Mouse (Mus musculus): ENCODE measurements around the gene Atp9a. TPM values are rescaled to one million over a fixed set of nuclear protein-coding genes. Genes with fewer than 3 reads are reported as not detected.

The Atp9a gene
- polyA plus RNA-seq, 1 experiment from 2014 or later, result 11.4 TPM

DNA sequence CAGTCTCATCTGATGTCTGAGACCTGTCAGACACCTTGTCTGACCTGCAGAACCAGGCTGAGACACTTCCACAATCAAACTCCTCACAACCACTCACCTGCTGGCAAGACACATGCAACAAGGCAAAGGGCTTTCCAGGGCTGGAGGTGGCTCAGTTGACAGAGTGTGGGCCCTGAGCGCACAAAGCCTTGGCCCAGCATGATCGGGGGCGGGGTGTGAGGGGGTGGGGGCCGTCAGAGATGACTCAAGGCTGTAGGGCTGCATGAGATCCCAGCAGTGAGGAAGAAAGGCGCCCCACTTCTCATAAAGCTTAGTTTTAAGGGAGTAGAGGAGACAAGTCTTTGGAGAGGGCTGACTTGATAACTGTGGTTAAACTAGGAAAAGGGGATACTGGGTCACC, 78.5 kb downstream of the Atp9a start:
- no peaks in the 10 kb centered on the region for H3K9me3 ChIP-seq (replicated peaks; ENCODE audit: control insufficient read depth, low read length)
- no peaks in the 10 kb centered on the region for H3K4me1 ChIP-seq (ENCODE audit: control insufficient read depth, insufficient read depth, low read length)
- no peaks in the 10 kb centered on the region for H3K27me3 ChIP-seq (ENCODE audit: control insufficient read depth, insufficient read depth, low read length)
- no peak overlapping the region for H3K4me3 ChIP-seq (ENCODE audit: low read length)
- 75% methylated on average over 5 of the region's 5 CpGs for WGBS
- no peak overlapping the region for H3K27ac ChIP-seq (ENCODE audit: low read length)
- H3K9ac ChIP-seq (ENCODE audit: low read length), result no peak overlapping the region
- no peak overlapping the region for H3K4me2 ChIP-seq (ENCODE audit: low read depth, low read length)
- ATAC-seq (replicated peaks; ENCODE audit: extremely low read depth, insufficient read depth, low FRiP score), result no peak
- no peaks in the 10 kb centered on the region for H3K36me3 ChIP-seq (ENCODE audit: control insufficient read depth, insufficient read depth)

DNA sequence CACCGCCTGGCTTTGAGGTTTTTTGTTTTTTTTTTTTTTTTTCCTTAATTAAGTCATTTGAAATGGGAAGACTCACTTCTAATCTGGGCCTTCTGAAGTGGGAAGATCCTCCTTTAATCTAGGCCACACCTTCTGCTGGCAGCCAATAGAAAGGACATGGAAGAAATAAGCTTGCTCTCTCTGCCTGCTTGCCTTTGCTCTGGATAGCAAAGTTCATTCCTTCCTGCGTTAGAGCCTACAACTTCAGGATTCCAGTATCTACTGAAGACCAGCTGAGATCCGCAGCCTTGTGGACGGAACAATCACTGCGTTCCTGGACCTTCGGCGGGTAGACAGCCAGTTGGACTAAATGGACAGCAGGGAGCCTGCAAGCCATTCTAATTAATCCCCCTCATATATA, 79.0 kb downstream of the Atp9a start:
- Histone ChIP-seq H3K4me3 (ENCODE audit: low read length) (no peak overlapping the region), H3K4me1 (ENCODE audit: control insufficient read depth, insufficient read depth, low read length) (no peaks in the 10 kb centered on the region), H3K27ac (ENCODE audit: low read length) (no peak overlapping the region), H3K36me3 (ENCODE audit: control insufficient read depth, insufficient read depth) (no peaks in the 10 kb centered on the region), H3K9ac (ENCODE audit: low read length) (no peak overlapping the region), H3K27me3 (ENCODE audit: control insufficient read depth, insufficient read depth, low read length) (no peaks in the 10 kb centered on the region), H3K4me2 (ENCODE audit: low read depth, low read length) (no peak overlapping the region), H3K9me3 (replicated peaks; ENCODE audit: control insufficient read depth, low read length) (no peaks in the 10 kb centered on the region)
- 84% methylated on average over 7 of the region's 7 CpGs for WGBS
- no peak for ATAC-seq (replicated peaks; ENCODE audit: extremely low read depth, insufficient read depth, low FRiP score)

GRCm38 (mm10) chr2:168661802-168662201, 80.4 kb downstream of the Atp9a start:
- H3K36me3 ChIP-seq (ENCODE audit: control insufficient read depth, insufficient read depth), result no peaks in the 10 kb centered on the region
- H3K27me3 ChIP-seq (ENCODE audit: control insufficient read depth, insufficient read depth, low read length), result no peaks in the 10 kb centered on the region
- H3K9me3 ChIP-seq (replicated peaks; ENCODE audit: control insufficient read depth, low read length), result no peaks in the 10 kb centered on the region
- H3K4me2 ChIP-seq (ENCODE audit: low read depth, low read length), result no peak overlapping the region
- no peak for ATAC-seq (replicated peaks; ENCODE audit: extremely low read depth, insufficient read depth, low FRiP score)
- no peaks in the 10 kb centered on the region for H3K4me1 ChIP-seq (ENCODE audit: control insufficient read depth, insufficient read depth, low read length)
- H3K27ac ChIP-seq (ENCODE audit: low read length), result no peak overlapping the region
- H3K4me3 ChIP-seq (ENCODE audit: low read length), result no peak overlapping the region
- H3K9ac ChIP-seq (ENCODE audit: low read length), result no peak overlapping the region
- WGBS, result 63% methylated on average over 15 of the region's 15 CpGs

DNA sequence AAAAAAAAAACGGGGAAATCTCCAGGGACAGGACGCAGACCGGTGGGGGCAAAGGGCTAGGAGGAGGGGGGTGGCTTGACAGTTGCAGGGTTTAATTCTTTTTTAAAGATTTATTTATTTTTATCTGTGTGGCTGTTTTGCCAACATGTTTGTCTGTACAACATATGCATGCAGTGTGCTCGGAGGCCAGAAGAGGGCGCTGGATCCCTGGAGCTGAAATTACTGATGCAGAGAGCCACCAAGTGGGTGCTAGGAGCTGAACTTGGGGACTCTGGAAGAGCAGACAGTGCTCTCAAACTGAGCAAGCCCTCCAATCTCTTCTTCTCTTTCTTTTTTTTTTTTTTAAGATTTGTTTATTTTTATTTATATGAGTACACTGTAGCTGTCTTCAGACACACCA, 81.9 kb downstream of the Atp9a start:
- Histone ChIP-seq H3K27me3 (ENCODE audit: control insufficient read depth, insufficient read depth, low read length) (no peaks in the 10 kb centered on the region), H3K36me3 (ENCODE audit: control insufficient read depth, insufficient read depth) (no peaks in the 10 kb centered on the region), H3K4me2 (ENCODE audit: low read depth, low read length) (no peak overlapping the region), H3K27ac (ENCODE audit: low read length) (no peak overlapping the region), H3K4me3 (ENCODE audit: low read length) (no peak overlapping the region), H3K9ac (ENCODE audit: low read length) (no peak overlapping the region), H3K9me3 (replicated peaks; ENCODE audit: control insufficient read depth, low read length) (no peaks in the 10 kb centered on the region), H3K4me1 (ENCODE audit: control insufficient read depth, insufficient read depth, low read length) (no peaks in the 10 kb centered on the region; the same call in 1 of the 2 replicates)
- WGBS, result 65% methylated on average over 5 of the region's 5 CpGs
- ATAC-seq (replicated peaks; ENCODE audit: extremely low read depth, insufficient read depth, low FRiP score), result no peak

DNA sequence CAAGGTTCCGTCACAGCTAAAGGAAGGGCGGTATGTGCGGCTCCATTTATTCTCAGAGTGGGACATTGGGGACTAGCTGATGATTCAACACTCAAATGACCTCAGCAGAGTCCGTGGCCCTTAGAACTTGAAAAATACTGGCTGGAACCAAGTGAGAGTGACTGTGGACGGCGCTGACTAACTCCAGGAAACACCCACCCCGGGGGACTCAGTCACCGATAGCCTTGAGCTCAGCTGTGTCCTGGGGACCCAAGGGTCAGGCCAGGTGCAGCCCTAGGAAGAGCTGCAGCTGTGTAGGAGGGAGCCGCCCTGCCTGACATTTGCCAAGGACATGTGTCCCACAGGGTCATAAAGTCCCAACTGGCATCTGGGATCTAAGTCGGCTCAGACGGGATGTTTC, 83.7 kb downstream of the Atp9a start:
- H3K9ac ChIP-seq (ENCODE audit: low read length), result no peak overlapping the region
- no peaks in the 10 kb centered on the region for H3K27me3 ChIP-seq (ENCODE audit: control insufficient read depth, insufficient read depth, low read length)
- H3K4me2 ChIP-seq (ENCODE audit: low read depth, low read length), result no peak overlapping the region
- ATAC-seq (replicated peaks; ENCODE audit: extremely low read depth, insufficient read depth, low FRiP score), result no peak
- peaks cover 4% of the 10 kb centered on the region; the same call in 1 of the 2 replicates for H3K4me1 ChIP-seq (ENCODE audit: control insufficient read depth, insufficient read depth, low read length)
- H3K4me3 ChIP-seq (ENCODE audit: low read length), result no peak overlapping the region
- H3K36me3 ChIP-seq (ENCODE audit: control insufficient read depth, insufficient read depth), result no peaks in the 10 kb centered on the region
- H3K9me3 ChIP-seq (replicated peaks; ENCODE audit: control insufficient read depth, low read length), result no peaks in the 10 kb centered on the region
- H3K27ac ChIP-seq (ENCODE audit: low read length), result no peak overlapping the region
- WGBS, result 65% methylated on average over 11 of the region's 11 CpGs

- Histone ChIP-seq H3K4me1 (ENCODE audit: control insufficient read depth, insufficient read depth, low read length) (peaks cover 4% of the 10 kb centered on the region; the same call in 1 of the 2 replicates), H3K4me2 (ENCODE audit: low read depth, low read length) (no peak overlapping the region), H3K27me3 (ENCODE audit: control insufficient read depth, insufficient read depth, low read length) (no peaks in the 10 kb centered on the region), H3K4me3 (ENCODE audit: low read length) (no peak overlapping the region), H3K9ac (ENCODE audit: low read length) (no peak overlapping the region), H3K27ac (ENCODE audit: low read length) (peak overlapping the region; percentile 38; the same call in 1 of the 2 replicates), H3K9me3 (replicated peaks; ENCODE audit: control insufficient read depth, low read length) (no peaks in the 10 kb centered on the region), H3K36me3 (ENCODE audit: control insufficient read depth, insufficient read depth) (no peaks in the 10 kb centered on the region)
- peak; percentile 84 for ATAC-seq (replicated peaks; ENCODE audit: extremely low read depth, insufficient read depth, low FRiP score)
- WGBS, result 53% methylated on average over 16 of the region's 16 CpGs
These were observed 85.5 kb downstream of the Atp9a start for GRCm38 (mm10) chr2:168656569-168657308.

DNA sequence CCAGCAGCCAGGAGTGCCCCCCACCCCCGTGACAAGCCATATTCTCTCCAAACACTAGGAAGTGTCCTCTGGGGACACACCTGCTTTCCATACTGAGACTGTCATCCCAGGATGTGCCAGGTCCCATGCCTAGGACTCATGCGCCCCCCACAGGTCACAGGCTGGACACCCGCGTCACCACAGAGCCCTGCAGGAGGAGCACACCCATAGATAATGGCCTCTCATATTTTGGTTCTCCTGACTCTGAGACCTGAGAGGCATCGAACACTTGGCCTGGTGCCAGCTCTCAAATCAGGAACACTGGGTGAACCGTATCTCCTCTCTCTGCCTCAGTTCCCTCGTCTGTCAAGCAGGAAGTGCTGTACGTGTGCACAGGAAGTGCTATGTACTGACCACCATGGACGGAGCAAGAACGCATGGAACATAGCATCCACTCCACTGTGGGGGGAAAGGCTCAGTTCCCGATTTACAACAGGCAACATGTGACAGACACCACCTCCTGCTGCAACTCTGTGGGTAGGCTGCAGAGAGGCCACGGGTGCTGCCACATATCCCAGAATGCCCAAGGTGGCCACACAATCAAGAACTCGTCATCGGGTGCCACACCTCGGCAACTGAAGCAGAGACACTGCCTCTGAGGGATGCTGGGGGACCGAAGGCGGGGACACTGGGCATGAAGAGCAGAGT, 87.1 kb downstream of the Atp9a start:
- no peaks in the 10 kb centered on the region for H3K9me3 ChIP-seq (replicated peaks; ENCODE audit: control insufficient read depth, low read length)
- H3K9ac ChIP-seq (ENCODE audit: low read length), result no peak overlapping the region
- peaks cover 4% of the 10 kb centered on the region; the same call in 1 of the 2 replicates for H3K4me1 ChIP-seq (ENCODE audit: control insufficient read depth, insufficient read depth, low read length)
- no peaks in the 10 kb centered on the region for H3K27me3 ChIP-seq (ENCODE audit: control insufficient read depth, insufficient read depth, low read length)
- no peaks in the 10 kb centered on the region for H3K36me3 ChIP-seq (ENCODE audit: control insufficient read depth, insufficient read depth)
- no peak overlapping the region for H3K4me3 ChIP-seq (ENCODE audit: low read length)
- ATAC-seq (replicated peaks; ENCODE audit: extremely low read depth, insufficient read depth, low FRiP score), result no peak
- H3K4me2 ChIP-seq (ENCODE audit: low read depth, low read length), result no peak overlapping the region
- H3K27ac ChIP-seq (ENCODE audit: low read length), result no peak overlapping the region
- WGBS, result 56% methylated on average over 17 of the region's 17 CpGs

DNA sequence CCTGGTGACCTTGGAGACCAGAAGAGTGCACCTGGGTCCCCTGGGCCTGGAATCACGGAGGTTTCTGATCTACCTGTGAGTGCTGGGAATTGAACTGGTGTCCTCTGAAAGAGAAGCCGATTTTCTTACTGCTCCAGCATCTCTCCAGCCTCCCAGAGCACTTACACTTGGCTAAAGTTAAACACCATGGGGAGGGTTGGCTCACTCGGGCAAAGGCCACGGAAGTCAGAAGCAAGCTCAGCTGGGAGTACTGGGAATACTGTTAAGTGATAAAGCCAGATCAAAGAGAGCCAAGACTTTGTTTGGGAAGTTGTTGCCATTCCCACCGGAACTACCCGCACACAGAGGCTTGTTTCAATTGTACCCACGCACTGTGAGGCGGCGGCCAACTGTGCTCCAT, 87.7 kb downstream of the Atp9a start:
- Histone ChIP-seq H3K36me3 (ENCODE audit: control insufficient read depth, insufficient read depth) (no peaks in the 10 kb centered on the region), H3K27ac (ENCODE audit: low read length) (no peak overlapping the region), H3K9ac (ENCODE audit: low read length) (no peak overlapping the region), H3K4me3 (ENCODE audit: low read length) (no peak overlapping the region), H3K4me2 (ENCODE audit: low read depth, low read length) (no peak overlapping the region), H3K27me3 (ENCODE audit: control insufficient read depth, insufficient read depth, low read length) (no peaks in the 10 kb centered on the region), H3K4me1 (ENCODE audit: control insufficient read depth, insufficient read depth, low read length) (peaks cover 4% of the 10 kb centered on the region; the same call in 1 of the 2 replicates), H3K9me3 (replicated peaks; ENCODE audit: control insufficient read depth, low read length) (no peaks in the 10 kb centered on the region)
- 66% methylated on average over 9 of the region's 9 CpGs for WGBS
- no peak for ATAC-seq (replicated peaks; ENCODE audit: extremely low read depth, insufficient read depth, low FRiP score)

- no peaks in the 10 kb centered on the region for H3K36me3 ChIP-seq (ENCODE audit: control insufficient read depth, insufficient read depth)
- H3K4me2 ChIP-seq (ENCODE audit: low read depth, low read length), result no peak overlapping the region
- no peaks in the 10 kb centered on the region for H3K9me3 ChIP-seq (replicated peaks; ENCODE audit: control insufficient read depth, low read length)
- no peak overlapping the region for H3K9ac ChIP-seq (ENCODE audit: low read length)
- H3K27ac ChIP-seq (ENCODE audit: low read length), result no peak overlapping the region
- ATAC-seq (replicated peaks; ENCODE audit: extremely low read depth, insufficient read depth, low FRiP score), result no peak
- H3K4me1 ChIP-seq (ENCODE audit: control insufficient read depth, insufficient read depth, low read length), result peaks cover 4% of the 10 kb centered on the region; the same call in 1 of the 2 replicates
- H3K4me3 ChIP-seq (ENCODE audit: low read length), result no peak overlapping the region
- no peaks in the 10 kb centered on the region for H3K27me3 ChIP-seq (ENCODE audit: control insufficient read depth, insufficient read depth, low read length)
- WGBS, result 41% methylated on average over 7 of the region's 7 CpGs
These were observed 90.5 kb downstream of the Atp9a start for GRCm38 (mm10) chr2:168651757-168652156.
